Mouse (Mus musculus): ENCODE data around the gene Dennd1a.

Gene Dennd1a

GRCm38 (mm10) chr2:38162486-38162885 is 124.7 kb downstream of the Dennd1a start:
- no peak for DNase-seq

- no peak for DNase-seq
These were observed 125.7 kb downstream of the Dennd1a start for GRCm38 (mm10) chr2:38161484-38161883.

- no peak for DNase-seq
These were observed 127.5 kb downstream of the Dennd1a start for GRCm38 (mm10) chr2:38159736-38160135.

- DNase-seq = no peak
These were observed 130.2 kb downstream of the Dennd1a start for GRCm38 (mm10) chr2:38157002-38157401.

- DNase-seq = no peak
These were observed 131.2 kb downstream of the Dennd1a start for GRCm38 (mm10) chr2:38156001-38156400.

- no peak for DNase-seq
These were observed 142.4 kb downstream of the Dennd1a start for GRCm38 (mm10) chr2:38144831-38145230.

GRCm38 (mm10) chr2:38144067-38144779 is 143.0 kb downstream of the Dennd1a start:
- DNase-seq = no peak

- DNase-seq = no peak
These were observed 144.3 kb downstream of the Dennd1a start for GRCm38 (mm10) chr2:38142905-38143304.

- no peak for DNase-seq
These were observed 145.0 kb downstream of the Dennd1a start for GRCm38 (mm10) chr2:38142210-38142609.

GRCm38 (mm10) chr2:38139536-38139935 is 147.7 kb downstream of the Dennd1a start:
- no peak for DNase-seq

GRCm38 (mm10) chr2:38137086-38137485 is 150.1 kb downstream of the Dennd1a start:
- no peak for DNase-seq

GRCm38 (mm10) chr2:38135427-38135826 is 151.8 kb downstream of the Dennd1a start:
- DNase-seq = peak; percentile 31

GRCm38 (mm10) chr2:38133036-38133825 is 154.0 kb downstream of the Dennd1a start:
- no peak for DNase-seq

GRCm38 (mm10) chr2:38132233-38132822 is 154.9 kb downstream of the Dennd1a start:
- no peak for DNase-seq

- no peak for DNase-seq
These were observed 155.7 kb downstream of the Dennd1a start for GRCm38 (mm10) chr2:38131538-38131937.

GRCm38 (mm10) chr2:38129961-38130802 is 157.0 kb downstream of the Dennd1a start:
- DNase-seq = no peak

GRCm38 (mm10) chr2:38126383-38126732 is 160.8 kb downstream of the Dennd1a start:
- no peak for DNase-seq

- no peak for DNase-seq
These were observed 161.4 kb downstream of the Dennd1a start for GRCm38 (mm10) chr2:38125671-38126382.

GRCm38 (mm10) chr2:38124727-38125126 is 162.5 kb downstream of the Dennd1a start:
- DNase-seq = no peak

GRCm38 (mm10) chr2:38115000-38115399 is 172.2 kb downstream of the Dennd1a start:
- no peak for DNase-seq

GRCm38 (mm10) chr2:38111655-38112351 is 175.4 kb downstream of the Dennd1a start:
- peak; percentile 46 for DNase-seq

GRCm38 (mm10) chr2:38108586-38108985 is 178.6 kb downstream of the Dennd1a start:
- DNase-seq = no peak
